Mouse (Mus musculus) brain, embryonic 14.5 days (tissue): ENCODE results near the gene Clec16a.

ENCODE experiments used
- CTCF ChIP-seq: fragments of 200-500 bp; IDR thresholded peaks from 2 replicates; pipeline ENCODE4 v1.5.1; 2012; ENCODE audit warnings: inconsistent platforms, mild to moderate bottlenecking, moderate library complexity, borderline replicate concordance; ENCODE audit not compliant: insufficient read depth, insufficient read length; ENCODE audit errors: extremely low read depth
- POLR2A ChIP-seq: fragments of 200-500 bp; IDR thresholded peaks from 2 replicates; pipeline ENCODE4 v1.6.1; 2012; ENCODE audit warnings: mild to moderate bottlenecking, inconsistent platforms, borderline replicate concordance; ENCODE audit not compliant: poor library complexity, insufficient read depth, insufficient read length, severe bottlenecking; ENCODE audit errors: extremely low read depth

- no peak for TF ChIP-seq POLR2A
- no peak for TF ChIP-seq CTCF
These were observed 171.6 kb downstream of the Clec16a start for GRCm38 (mm10) chr16:10716696-10717095.
